Mouse (Mus musculus) liver, postnatal 0 days (tissue): ENCODE measurements around the gene Myoz2. TPM values are rescaled to one million over a fixed set of nuclear protein-coding genes. Genes with fewer than 3 reads are reported as not detected.

ENCODE experiments used
- ATAC-seq: fragments of 200-750 bp; cut with Nextera tagmentation; 2 replicates; pipeline ENCODE4 v1.8.0; 2017; ENCODE audit warnings: mild to moderate bottlenecking, moderate library complexity
- DNase-seq: peaks from one replicate; pipeline ENCODE4 v3.0.0-alpha.2; 2016
- H3K27ac ChIP-seq: fragments of 300-500 bp; sonication (generic); 2 replicates; pipeline ENCODE4 v1.5.1; 2014; ENCODE audit warnings: antibody characterized with exemption, moderate library complexity, mild to moderate bottlenecking, low read depth
- H3K27me3 ChIP-seq: fragments of 300-500 bp; sonication (generic); 2 replicates; pipeline ENCODE4 v1.6.1; 2014; ENCODE audit warnings: low read length, control low read depth, mixed read lengths; ENCODE audit not compliant: insufficient read depth
- H3K36me3 ChIP-seq: fragments of 300-500 bp; sonication (generic); replicated peaks from 2 replicates; pipeline ENCODE4 v1.6.1; 2014; ENCODE audit warnings: mild to moderate bottlenecking, control low read depth, low read length, moderate library complexity, mixed read lengths; ENCODE audit not compliant: insufficient read depth
- H3K4me1 ChIP-seq: fragments of 300-500 bp; sonication (generic); 2 replicates; pipeline ENCODE4 v1.6.1; 2014; ENCODE audit warnings: antibody characterized with exemption, mild to moderate bottlenecking, control low read depth; ENCODE audit not compliant: insufficient read depth
- H3K4me2 ChIP-seq: fragments of 300-500 bp; sonication (generic); 2 replicates; pipeline ENCODE4 v1.6.1; 2014; ENCODE audit warnings: low read depth, mild to moderate bottlenecking, low read length, moderate library complexity, mixed read lengths
- H3K4me3 ChIP-seq: fragments of 300-500 bp; sonication (generic); 2 replicates; pipeline ENCODE4 v1.5.1; 2014; ENCODE audit warnings: low read depth, low read length
- H3K9ac ChIP-seq: fragments of 300-500 bp; sonication (generic); replicated peaks from 2 replicates; pipeline ENCODE4 v1.6.1; 2014; ENCODE audit warnings: mild to moderate bottlenecking, moderate library complexity
- H3K9me3 ChIP-seq: fragments of 300-500 bp; sonication (generic); 2 replicates; pipeline ENCODE4 v1.6.1; 2016; ENCODE audit warnings: mild to moderate bottlenecking, control low read depth, low read length, mixed read lengths
- CTCF ChIP-seq: sonication (generic); IDR thresholded peaks from 2 replicates; pipeline ENCODE4 v1.5.1; 2016; ENCODE audit warnings: antibody characterized with exemption, low read depth
- EP300 ChIP-seq: IDR thresholded peaks from 2 replicates; pipeline ENCODE4 v1.6.1; 2016; ENCODE audit warnings: antibody characterized with exemption, low read depth, mild to moderate bottlenecking
- WGBS: fragments of 180-500 bp; shearing (Covaris S2); extraction: QIAGEN DNeasy Blood & Tissue Kit; methylation state at CpG from one replicate; pipeline ENCODE4 v1.1.7; 2014; ENCODE audit not compliant: insufficient replicate concordance; 5-methylcytosine and 5-hydroxymethylcytosine counted together
- microRNA-seq: library from miRNA; unstranded; fragments of <30 nt; microRNA quantifications from one replicate; pipeline ENCODE4, GENCODE M21; 2016
- polyA plus RNA-seq: library from polyadenylated mRNA; unstranded; fragments of >200 nt; fragmentation: Nextera tagmentation; extraction: Ambion mirVana; gene quantifications from 2 replicates; pipeline ENCODE4 v1.2.1, GENCODE M21; 2015

The Myoz2 gene
- polyA plus RNA-seq, 1 experiment from 2014 or later: 0.18 TPM

DNA sequence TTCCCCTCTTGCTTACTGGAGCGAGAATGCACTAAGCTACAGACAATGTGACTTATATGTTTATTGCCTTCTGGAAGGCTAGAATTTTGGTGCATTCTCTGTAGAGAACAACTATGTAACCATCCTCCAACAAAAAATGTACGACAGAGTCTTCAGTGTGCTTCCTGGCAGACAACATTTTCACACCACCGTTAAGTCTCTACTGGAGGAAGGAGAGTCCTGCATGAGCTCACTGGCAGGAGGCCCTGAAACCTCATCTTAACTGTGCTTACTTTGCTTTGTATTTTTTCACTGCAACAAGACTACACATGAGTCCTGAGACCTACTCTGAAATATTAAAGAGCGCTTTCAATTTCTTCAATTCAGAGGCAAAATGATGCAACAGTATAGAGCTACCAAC, 59.5 kb downstream of the Myoz2 start:
- 66% methylated on average over 4 of the region's 4 CpGs for WGBS

DNA sequence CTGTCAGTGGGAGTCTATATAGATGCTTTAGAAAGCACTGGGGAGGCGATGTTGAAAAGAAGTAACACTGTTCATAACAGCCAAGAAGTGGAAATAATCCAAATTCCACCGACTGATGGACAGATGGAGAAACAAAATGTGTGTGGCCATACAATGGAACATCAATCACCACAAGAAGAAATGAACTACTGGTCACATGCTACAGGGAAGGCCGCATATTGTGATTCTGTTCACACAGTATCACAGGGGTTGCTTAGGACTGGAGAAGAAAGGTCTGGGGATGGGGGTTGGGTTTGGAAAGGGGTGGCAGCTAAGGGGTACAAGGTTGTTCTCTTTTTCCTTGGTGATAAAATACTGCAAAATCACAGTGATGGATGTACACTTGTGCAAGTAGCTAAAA, 60.0 kb downstream of the Myoz2 start:
- Histone ChIP-seq H3K9ac (no peak overlapping the region), H3K36me3 (no peaks in the 10 kb centered on the region), H3K4me2 (no peak overlapping the region), H3K27ac (no peak overlapping the region), H3K27me3 (no peaks in the 10 kb centered on the region), H3K4me1 (no peaks in the 10 kb centered on the region), H3K4me3 (no peak overlapping the region), H3K9me3 (no peaks in the 10 kb centered on the region)
- DNase-seq (no peak), ATAC-seq (no peak)
- WGBS: 79% methylated on average over 3 of the region's 3 CpGs
- TF ChIP-seq EP300 (no peak), CTCF (no peak)

More for the DNA sequence above, 59.5 kb downstream of the Myoz2 start:
- no peak for TF ChIP-seq EP300
- no peak for TF ChIP-seq CTCF
- ATAC-seq (no peak), DNase-seq (no peak)
- no peaks in the 10 kb centered on the region for H3K27me3 ChIP-seq
- no peak overlapping the region for H3K27ac ChIP-seq
- H3K4me1 ChIP-seq: no peaks in the 10 kb centered on the region
- H3K9ac ChIP-seq: no peak overlapping the region
- no peak overlapping the region for H3K4me2 ChIP-seq
- H3K36me3 ChIP-seq: no peaks in the 10 kb centered on the region
- no peaks in the 10 kb centered on the region for H3K9me3 ChIP-seq
- H3K4me3 ChIP-seq: no peak overlapping the region

DNA sequence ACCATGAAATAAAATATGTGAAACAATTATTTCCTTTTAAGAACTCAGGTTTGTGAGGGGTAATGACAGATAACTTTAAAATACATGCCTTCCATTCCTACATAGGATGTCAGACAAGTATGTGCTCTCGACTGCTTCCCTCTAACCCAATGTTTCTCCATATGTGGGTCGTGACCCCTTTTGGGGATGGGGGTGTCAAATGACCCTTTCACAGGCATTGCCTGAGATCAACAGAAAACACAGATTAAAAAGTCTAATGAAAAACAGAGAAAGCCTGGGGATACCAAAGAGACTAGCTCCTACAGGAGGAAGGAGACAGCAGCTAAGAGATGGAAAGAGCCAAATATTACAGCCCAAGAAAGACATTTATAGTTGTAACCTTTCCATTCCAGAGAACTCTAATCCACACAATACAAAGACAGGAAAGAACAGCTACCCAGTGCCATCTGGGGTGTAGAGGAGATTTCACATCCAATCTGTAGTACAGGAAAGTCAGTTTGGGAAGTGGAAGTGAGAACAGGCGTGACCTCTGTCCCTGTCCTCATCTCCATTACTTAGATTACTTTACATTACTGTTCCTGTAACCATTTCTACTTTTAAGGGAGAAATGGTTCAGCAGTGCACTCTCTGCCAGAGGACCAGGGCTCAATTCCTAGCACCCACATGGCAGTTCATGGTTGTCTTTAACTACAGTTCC, 62.5 kb downstream of the Myoz2 start:
- Histone ChIP-seq H3K9ac (no peak overlapping the region), H3K9me3 (no peaks in the 10 kb centered on the region), H3K4me3 (no peak overlapping the region), H3K36me3 (peaks cover 3% of the 10 kb centered on the region; the same call in 1 of the 2 replicates), H3K27ac (no peak overlapping the region), H3K4me1 (no peaks in the 10 kb centered on the region), H3K27me3 (no peaks in the 10 kb centered on the region), H3K4me2 (no peak overlapping the region)
- TF ChIP-seq CTCF (no peak), EP300 (no peak)
- no peak for DNase-seq
- ATAC-seq: no peak
- 77% methylated on average over 3 of the region's 3 CpGs for WGBS

DNA sequence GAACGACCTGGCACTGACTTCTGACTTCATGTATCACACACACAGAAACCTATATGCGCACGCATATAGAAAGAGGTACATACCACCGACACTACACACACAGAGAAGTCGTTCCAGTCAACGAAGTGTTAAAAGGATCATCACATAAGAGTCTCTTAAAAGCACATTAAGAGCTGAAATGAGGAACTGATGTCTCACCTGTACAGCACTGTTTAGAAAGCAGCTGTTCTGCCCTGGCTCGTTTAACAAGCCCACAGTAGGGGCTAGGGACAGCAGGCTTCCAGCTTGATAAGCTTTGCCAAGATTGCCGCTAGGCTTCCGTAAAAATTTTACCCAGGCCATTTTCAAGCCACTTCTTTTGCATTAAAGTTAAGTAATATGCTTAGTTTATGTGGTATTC, 66.4 kb downstream of the Myoz2 start:
- H3K36me3 ChIP-seq: peaks cover 3% of the 10 kb centered on the region; the same call in 1 of the 2 replicates
- no peak overlapping the region for H3K27ac ChIP-seq
- no peaks in the 10 kb centered on the region for H3K9me3 ChIP-seq
- DNase-seq: no peak
- no peak overlapping the region for H3K4me3 ChIP-seq
- ATAC-seq: no peak
- H3K27me3 ChIP-seq: no peaks in the 10 kb centered on the region
- no peak overlapping the region for H3K4me2 ChIP-seq
- TF ChIP-seq CTCF (no peak), EP300 (no peak)
- H3K4me1 ChIP-seq: no peaks in the 10 kb centered on the region
- WGBS: 88% methylated on average over 9 of the region's 9 CpGs
- H3K9ac ChIP-seq: no peak overlapping the region

DNA sequence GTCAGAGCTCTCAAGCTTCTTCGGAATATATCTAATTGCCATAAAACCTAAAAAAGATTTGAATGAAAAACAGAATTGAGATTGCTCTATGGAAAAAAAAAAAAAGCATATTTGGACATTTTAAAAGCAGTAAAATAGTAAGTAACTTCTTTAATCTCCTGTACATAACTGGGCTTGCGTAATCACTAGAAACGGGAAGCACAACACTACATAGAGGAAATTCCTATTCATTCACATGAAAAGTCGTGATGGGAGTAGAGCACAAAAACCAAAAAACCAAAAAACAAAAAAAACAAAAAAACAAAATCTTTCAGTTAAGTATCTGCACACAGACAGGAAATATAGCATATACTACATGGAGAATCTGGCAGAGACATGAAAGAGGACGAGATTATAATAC, 70.5 kb downstream of the Myoz2 start:
- Histone ChIP-seq H3K36me3 (peaks cover 6% of the 10 kb centered on the region; the same call in 1 of the 2 replicates), H3K4me3 (no peak overlapping the region), H3K9ac (no peak overlapping the region), H3K27me3 (no peaks in the 10 kb centered on the region), H3K4me2 (no peak overlapping the region), H3K27ac (no peak overlapping the region), H3K9me3 (no peaks in the 10 kb centered on the region), H3K4me1 (no peaks in the 10 kb centered on the region)
- WGBS: 52% methylated on average over 5 of the region's 5 CpGs
- TF ChIP-seq CTCF (no peak), EP300 (no peak)
- no peak for ATAC-seq
- DNase-seq: no peak

Small RNA genes lying within 50 kb of the gene (microRNA-seq; reads per million reads assigned to microRNA genes)
- gene Gm22066: not detected

Other genes starting within 250 kb of the Myoz2 start
- 42.2 and 48.3 TPM in 2 replicates for gene Fabp2, start 139.9 kb downstream of the Myoz2 start, polyA plus RNA-seq
- gene Gm10959, start 115.7 kb downstream of the Myoz2 start, polyA plus RNA-seq: not detected in 2 replicates
- gene 1810037I17Rik, start 110.8 kb downstream of the Myoz2 start, polyA plus RNA-seq: 70.7 and 75.1 TPM in 2 replicates
- gene Usp53, start 50.5 kb downstream of the Myoz2 start, polyA plus RNA-seq: 2.1 and 3.3 TPM in 2 replicates
- gene Synpo2, start 201.1 kb upstream of the Myoz2 start, polyA plus RNA-seq: 0.06 and 0.27 TPM in 2 replicates
- gene Sec24d, start 232.4 kb upstream of the Myoz2 start, polyA plus RNA-seq: 18.5 and 19.8 TPM in 2 replicates